Mouse (Mus musculus): ENCODE measurements around the gene Rgl3.
A peak's percentile ranks its signal among the peaks of the same experiment; 100 is the strongest.

The Rgl3 gene

GRCm38 (mm10) chr9:21948146-21948545, 41.1 kb downstream of the Rgl3 start:
- DNase-seq (ENCODE audit: low spot score in 2 of 2), result no peak

- no peak for DNase-seq (ENCODE audit: low spot score in 2 of 2)
Observed at GRCm38 (mm10) chr9:21947540-21948130, 41.6 kb downstream of the Rgl3 start.

GRCm38 (mm10) chr9:21944267-21944666, 45.0 kb downstream of the Rgl3 start:
- no peak for DNase-seq (ENCODE audit: low spot score in 2 of 2)

GRCm38 (mm10) chr9:21943638-21944037, 45.6 kb downstream of the Rgl3 start:
- DNase-seq (ENCODE audit: low spot score in 2 of 2), result no peak

- no peak for DNase-seq (ENCODE audit: low spot score in 2 of 2)
Observed at GRCm38 (mm10) chr9:21943046-21943445, 46.2 kb downstream of the Rgl3 start.

- no peak for DNase-seq (ENCODE audit: low spot score in 2 of 2)
Observed at GRCm38 (mm10) chr9:21938234-21938855, 50.9 kb downstream of the Rgl3 start.

- no peak for DNase-seq (ENCODE audit: low spot score in 2 of 2)
Observed at GRCm38 (mm10) chr9:21937711-21938175, 51.5 kb downstream of the Rgl3 start.

- peak; percentile 95 to 97 for DNase-seq (ENCODE audit: low spot score in 2 of 2)
Observed at GRCm38 (mm10) chr9:21936692-21937570, 52.3 kb downstream of the Rgl3 start, which contains the start of gene Plppr2. Gene Plppr2 (plus strand): TSS chr9:21937033.

- no peak for DNase-seq (ENCODE audit: low spot score in 2 of 2)
Observed at GRCm38 (mm10) chr9:21935466-21936131, 53.6 kb downstream of the Rgl3 start.

GRCm38 (mm10) chr9:21934021-21934420, 55.2 kb downstream of the Rgl3 start:
- DNase-seq (ENCODE audit: low spot score in 2 of 2), result no peak

- no peak for DNase-seq (ENCODE audit: low spot score in 2 of 2)
Observed at GRCm38 (mm10) chr9:21932445-21933137, 56.7 kb downstream of the Rgl3 start.

- no peak for DNase-seq (ENCODE audit: low spot score in 2 of 2)
Observed at GRCm38 (mm10) chr9:21932006-21932405, 57.2 kb downstream of the Rgl3 start.

- DNase-seq (ENCODE audit: low spot score in 2 of 2), result no peak
Observed at GRCm38 (mm10) chr9:21929208-21929607, 60.0 kb downstream of the Rgl3 start.

GRCm38 (mm10) chr9:21927208-21927753, 62.0 kb downstream of the Rgl3 start, which contains the start of the genes Ccdc159 and Tmem205:
Gene Ccdc159 (plus strand): TSS chr9:21927471.
Gene Tmem205 (minus strand): TSS chr9:21927556.
- peak; percentile 78 to 93 for DNase-seq (ENCODE audit: low spot score in 2 of 2)

- DNase-seq (ENCODE audit: low spot score in 2 of 2), result no peak
Observed at GRCm38 (mm10) chr9:21926784-21927183, 62.5 kb downstream of the Rgl3 start.

- no peak for DNase-seq (ENCODE audit: low spot score in 2 of 2)
Observed at GRCm38 (mm10) chr9:21926155-21926554, 63.1 kb downstream of the Rgl3 start.

- DNase-seq (ENCODE audit: low spot score in 2 of 2), result no peak
Observed at GRCm38 (mm10) chr9:21925506-21925905, 63.7 kb downstream of the Rgl3 start.

GRCm38 (mm10) chr9:21925034-21925433, 64.2 kb downstream of the Rgl3 start:
- DNase-seq (ENCODE audit: low spot score in 2 of 2), result no peak

GRCm38 (mm10) chr9:21924099-21924493, 65.2 kb downstream of the Rgl3 start:
- DNase-seq (ENCODE audit: low spot score in 2 of 2), result peak; percentile 71 to 95

- no peak for DNase-seq (ENCODE audit: low spot score in 2 of 2)
Observed at GRCm38 (mm10) chr9:21923490-21924098, 65.7 kb downstream of the Rgl3 start.

All from urinary bladder, adult 18-20 months (tissue).